Mouse (Mus musculus): ENCODE data around the gene Krtap4-13. TPM values are rescaled to one million over a fixed set of nuclear protein-coding genes. Genes with fewer than 3 reads are reported as not detected.

The Krtap4-13 gene
- total RNA-seq (2023), result not detected

DNA sequence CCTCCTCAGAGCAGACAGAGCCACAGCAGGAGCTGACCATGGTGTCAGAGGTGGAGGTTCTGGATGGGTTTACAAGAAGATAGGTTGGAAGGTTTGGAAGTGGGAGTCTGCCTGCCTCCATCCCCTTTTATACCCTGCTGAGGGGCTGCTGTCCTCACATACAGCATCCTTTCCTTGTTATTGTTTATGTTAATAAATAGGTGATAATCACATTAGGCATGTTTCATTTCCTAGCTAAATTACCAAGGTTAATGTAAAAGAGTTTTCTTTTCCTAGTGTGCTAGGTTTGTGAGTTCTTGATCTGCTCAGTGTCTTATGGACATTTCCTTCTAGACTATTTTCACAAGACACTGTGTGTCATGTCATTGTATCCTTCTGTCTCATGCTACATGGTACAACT lies at the start of gene Krtap4-13:
Gene Krtap4-13, minus strand, starts transcription at position 101 of the 400 bp plus-strand sequence.

DNA sequence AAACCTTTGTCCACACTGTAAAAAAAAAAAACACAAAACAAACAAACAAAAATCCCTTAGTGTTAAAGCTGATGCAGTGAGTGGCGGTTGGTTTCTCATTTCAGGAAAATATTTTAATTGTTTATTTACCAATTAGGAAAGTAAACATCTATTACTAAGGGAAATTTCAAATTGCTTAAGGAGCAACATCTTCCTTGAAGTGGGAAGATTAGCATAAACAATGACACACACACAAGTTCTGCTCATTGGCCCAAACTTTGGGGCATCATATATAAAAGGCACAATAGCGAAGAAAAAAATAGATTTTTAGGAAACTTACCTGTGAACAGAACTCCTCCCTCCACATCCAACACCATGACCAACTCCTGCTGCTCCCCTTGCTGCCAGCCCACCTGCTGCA lies 47.9 kb upstream of the Krtap4-13 start, which contains the start of gene Gm11568:
Gene Gm11568, plus strand, starts transcription at position 301 of the 400 bp plus-strand sequence.

DNA sequence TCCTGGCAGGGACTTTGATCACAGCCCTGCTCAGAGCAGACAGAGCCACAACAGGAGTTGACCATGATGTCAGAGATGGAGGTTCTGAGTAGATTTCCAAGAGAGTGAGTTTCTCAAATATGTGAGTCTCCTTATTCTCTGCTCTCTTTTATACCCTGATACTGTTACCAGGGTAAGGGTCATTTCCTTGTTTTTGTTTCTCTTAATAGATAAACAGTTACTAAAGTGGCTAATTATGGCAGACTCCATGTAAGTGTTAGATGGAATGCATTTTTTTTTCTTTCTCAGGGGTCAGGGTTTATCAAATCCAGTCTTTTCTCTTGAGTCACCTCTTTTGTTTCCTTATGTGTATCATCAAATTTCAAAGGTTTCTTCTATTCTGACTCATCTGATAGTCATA lies 41.8 kb upstream of the Krtap4-13 start, which contains the start of gene Krtap4-16:
Gene Krtap4-16, minus strand, starts transcription at position 101 of the 400 bp plus-strand sequence.

DNA sequence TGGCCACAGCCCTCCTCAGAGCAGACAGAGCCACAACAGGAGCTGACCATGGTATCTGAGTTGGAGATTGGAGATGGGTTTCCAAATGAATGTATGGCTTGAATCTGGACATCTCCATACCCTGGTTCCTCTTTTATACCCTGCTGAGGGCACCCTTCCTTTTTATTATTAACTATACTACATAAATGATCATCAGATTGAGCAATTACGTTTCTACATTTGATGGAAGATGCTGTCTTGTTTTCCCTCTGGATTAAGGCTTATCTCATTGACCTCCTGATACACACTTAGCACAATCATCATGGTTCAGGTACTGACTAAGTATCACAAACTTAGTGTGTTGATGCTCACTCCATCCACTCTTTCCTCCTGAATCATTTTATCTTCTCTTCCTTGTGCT lies 28.3 kb upstream of the Krtap4-13 start, which contains the start of gene 2300003K06Rik:
Gene 2300003K06Rik, minus strand, starts transcription at position 101 of the 400 bp plus-strand sequence.

DNA sequence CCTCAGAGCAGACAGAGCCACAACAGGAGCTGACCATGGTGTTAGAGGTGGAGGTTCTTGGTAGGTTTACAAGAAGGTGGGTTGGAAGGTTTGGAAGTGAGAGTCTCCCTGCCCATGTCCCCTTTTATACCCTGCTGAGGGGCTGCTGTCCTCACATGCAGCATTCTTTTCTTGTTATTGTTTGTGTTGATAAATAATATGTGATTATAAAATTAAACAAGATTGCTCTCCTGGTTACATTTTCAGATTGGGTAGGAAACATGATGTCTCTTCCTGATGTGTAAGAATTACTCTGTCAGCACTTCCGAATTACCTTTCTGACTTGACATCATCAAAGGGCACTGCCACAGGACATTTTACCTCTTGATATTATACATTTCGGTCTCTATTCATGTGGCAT lies 5.9 kb upstream of the Krtap4-13 start, which contains the start of gene Gm11564:
Gene Gm11564, minus strand, starts transcription at position 101 of the 400 bp plus-strand sequence.

DNA sequence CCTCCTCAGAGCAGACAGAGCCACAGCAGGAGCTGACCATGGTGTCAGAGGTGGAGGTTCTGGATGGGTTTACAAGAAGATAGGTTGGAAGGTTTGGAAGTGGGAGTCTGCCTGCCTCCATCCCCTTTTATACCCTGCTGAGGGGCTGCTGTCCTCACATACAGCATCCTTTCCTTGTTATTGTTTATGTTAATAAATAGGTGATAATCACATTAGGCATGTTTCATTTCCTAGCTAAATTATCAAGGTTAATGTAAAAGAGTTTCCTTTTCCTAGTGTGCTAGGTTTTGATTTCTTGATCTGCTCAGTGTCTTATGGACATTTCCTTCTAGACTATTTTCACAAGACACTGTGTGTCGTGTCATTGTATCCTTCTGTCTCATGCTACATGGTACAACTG lies 5.3 kb downstream of the Krtap4-13 start, which contains the start of gene Gm11554:
Gene Gm11554, minus strand, starts transcription at position 101 of the 400 bp plus-strand sequence.

DNA sequence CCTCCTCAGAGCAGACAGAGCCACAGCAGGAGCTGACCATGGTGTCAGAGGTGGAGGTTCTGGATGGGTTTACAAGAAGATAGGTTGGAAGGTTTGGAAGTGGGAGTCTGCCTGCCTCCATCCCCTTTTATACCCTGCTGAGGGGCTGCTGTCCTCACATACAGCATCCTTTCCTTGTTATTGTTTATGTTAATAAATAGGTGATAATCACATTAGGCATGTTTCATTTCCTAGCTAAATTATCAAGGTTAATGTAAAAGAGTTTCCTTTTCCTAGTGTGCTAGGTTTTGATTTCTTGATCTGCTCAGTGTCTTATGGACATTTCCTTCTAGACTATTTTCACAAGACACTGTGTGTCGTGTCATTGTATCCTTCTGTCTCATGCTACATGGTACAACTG lies 10.9 kb downstream of the Krtap4-13 start, which contains the start of gene Gm11569:
Gene Gm11569, minus strand, starts transcription at position 101 of the 400 bp plus-strand sequence.

DNA sequence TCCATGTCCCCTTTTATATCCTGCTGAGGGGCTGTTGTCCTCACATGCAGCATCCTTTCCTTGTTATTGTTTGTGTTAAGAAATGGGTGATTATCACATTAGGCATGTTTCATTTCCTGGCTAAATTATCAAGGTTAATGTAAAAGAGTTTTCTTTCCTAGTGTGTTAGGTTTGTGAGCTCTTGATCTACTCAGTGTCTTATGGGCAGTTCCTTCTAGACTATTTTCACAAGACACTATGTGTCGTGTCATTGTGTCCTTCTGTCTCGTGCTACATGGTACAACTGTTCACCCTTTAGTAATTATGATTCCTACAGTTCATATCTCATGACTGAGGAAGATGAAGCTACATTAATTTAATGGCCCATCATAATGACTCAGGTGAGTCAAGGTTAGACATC lies 16.3 kb downstream of the Krtap4-13 start, which contains the start of gene Gm11596:
Gene Gm11596, minus strand, starts transcription at position 101 of the 400 bp plus-strand sequence.

DNA sequence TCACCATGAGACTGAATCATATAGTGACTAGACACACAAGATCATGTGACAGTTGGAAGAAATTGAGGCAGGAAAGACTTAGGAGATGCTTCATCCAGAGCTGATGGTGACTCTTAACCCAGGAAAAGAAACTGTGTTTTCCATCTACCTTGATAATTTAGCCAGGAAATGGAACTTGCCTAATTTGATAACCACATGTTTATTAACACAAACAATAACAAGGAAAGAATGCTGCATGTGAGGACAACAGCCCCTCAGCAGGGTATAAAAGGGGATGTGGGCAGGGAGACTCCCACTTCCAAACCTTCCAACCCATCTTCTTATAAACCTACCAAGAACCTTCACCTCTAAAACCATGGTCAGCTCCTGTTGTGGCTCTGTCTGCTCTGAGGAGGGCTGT lies 24.8 kb downstream of the Krtap4-13 start, which contains the start of gene Krtap4-9:
Gene Krtap4-9, plus strand, starts transcription at position 301 of the 400 bp plus-strand sequence.

DNA sequence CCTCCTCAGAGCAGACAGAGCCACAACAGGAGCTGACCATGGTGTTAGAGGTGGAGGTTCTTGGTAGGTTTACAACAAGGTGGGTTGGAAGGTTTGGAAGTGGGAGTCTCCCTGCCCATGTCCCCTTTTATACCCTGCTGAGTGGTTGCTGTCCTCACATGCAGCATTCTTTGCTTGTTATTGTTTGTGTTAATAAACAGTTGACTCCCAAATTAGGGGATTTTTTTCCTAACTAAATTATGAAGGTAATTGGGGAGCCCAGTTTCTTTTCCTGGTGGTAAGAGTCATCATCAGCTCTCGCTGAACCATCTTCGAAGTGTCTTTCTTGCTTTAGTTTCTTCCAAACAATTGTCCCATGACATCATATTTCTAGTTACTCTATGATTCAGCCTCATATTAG lies 29.1 kb downstream of the Krtap4-13 start, which contains the start of gene Krtap4-8:
Gene Krtap4-8, minus strand, starts transcription at position 101 of the 400 bp plus-strand sequence.

DNA sequence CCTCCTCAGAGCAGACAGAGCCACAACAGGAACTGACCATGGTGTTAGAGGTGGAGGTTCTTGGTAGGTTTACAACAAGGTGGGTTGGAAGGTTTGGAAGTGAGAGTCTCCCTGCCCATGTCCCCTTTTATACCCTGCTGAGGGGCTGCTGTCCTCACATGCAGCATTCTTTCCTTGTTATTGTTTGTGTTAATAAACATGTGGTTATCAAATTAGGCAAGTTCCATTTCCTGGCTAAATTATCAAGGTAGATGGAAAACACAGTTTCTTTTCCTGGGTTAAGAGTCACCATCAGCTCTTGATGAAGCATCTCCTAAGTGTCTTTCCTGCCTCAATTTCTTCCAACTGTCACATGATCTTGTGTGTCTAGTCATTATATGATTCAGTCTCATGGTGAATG lies 36.9 kb downstream of the Krtap4-13 start, which contains the start of gene Gm11595:
Gene Gm11595, minus strand, starts transcription at position 101 of the 400 bp plus-strand sequence.

Other genes with a start within 250 kb of the Krtap4-13 start
- gene Krtap3-1, start 243.3 kb downstream of the Krtap4-13 start, total RNA-seq (2023), result not detected
- not detected for gene Krtap1-5, start 228.9 kb downstream of the Krtap4-13 start, total RNA-seq (2023)
- not detected for gene Krtap1-4, start 226.2 kb downstream of the Krtap4-13 start, total RNA-seq (2023)
- not detected for gene Krtap1-3, start 218.6 kb downstream of the Krtap4-13 start, total RNA-seq (2023)
- gene Krtap9-3, start 211.8 kb downstream of the Krtap4-13 start, total RNA-seq (2023), result not detected
- not detected for gene Gm11938, start 206.6 kb downstream of the Krtap4-13 start, total RNA-seq (2023)
- gene Gm11937, start 199.7 kb downstream of the Krtap4-13 start, total RNA-seq (2023), result not detected
- gene Krtap2-4, start 195.0 kb downstream of the Krtap4-13 start, total RNA-seq (2023), result not detected
- not detected for gene Gm11562, start 189.5 kb downstream of the Krtap4-13 start, total RNA-seq (2023)
- gene Krtap4-1, start 181.7 kb downstream of the Krtap4-13 start, total RNA-seq (2023), result not detected
- not detected for gene Krtap4-2, start 174.8 kb downstream of the Krtap4-13 start, total RNA-seq (2023)
- not detected for gene Krtap4-7, start 165.8 kb downstream of the Krtap4-13 start, total RNA-seq (2023)
- gene Gm11555, start 159.7 kb downstream of the Krtap4-13 start, total RNA-seq (2023), result not detected
- gene Gm11563, start 150.9 kb downstream of the Krtap4-13 start, total RNA-seq (2023), result not detected
- gene Krtap4-6, start 143.9 kb downstream of the Krtap4-13 start, total RNA-seq (2023), result not detected
- not detected for gene Gm14190, start 119.2 kb downstream of the Krtap4-13 start, total RNA-seq (2023)
- not detected for gene Gm14180, start 75.6 kb downstream of the Krtap4-13 start, total RNA-seq (2023)
- gene Gm11595, start 37.0 kb downstream of the Krtap4-13 start, total RNA-seq (2023), result not detected
- gene Krtap4-8, start 29.2 kb downstream of the Krtap4-13 start, total RNA-seq (2023), result not detected
- gene Krtap4-9, start 24.7 kb downstream of the Krtap4-13 start, total RNA-seq (2023), result not detected
- not detected for gene Gm11596, start 16.4 kb downstream of the Krtap4-13 start, total RNA-seq (2023)
- not detected for gene Gm11569, start 11.0 kb downstream of the Krtap4-13 start, total RNA-seq (2023)
- not detected for gene Gm11554, start 5.4 kb downstream of the Krtap4-13 start, total RNA-seq (2023)
- gene Gm11564, start 5.8 kb upstream of the Krtap4-13 start, total RNA-seq (2023), result not detected
- not detected for gene 2300003K06Rik, start 28.2 kb upstream of the Krtap4-13 start, total RNA-seq (2023)
- gene Krtap4-16, start 41.7 kb upstream of the Krtap4-13 start, total RNA-seq (2023), result not detected
- not detected for gene Gm11568, start 48.0 kb upstream of the Krtap4-13 start, total RNA-seq (2023)
- not detected for gene Gm11559, start 54.6 kb upstream of the Krtap4-13 start, total RNA-seq (2023)
- not detected for gene Krtap9-1, start 63.5 kb upstream of the Krtap4-13 start, total RNA-seq (2023)
- not detected for gene Gm11567, start 69.3 kb upstream of the Krtap4-13 start, total RNA-seq (2023)
- not detected for gene Krtap31-1, start 98.0 kb upstream of the Krtap4-13 start, total RNA-seq (2023)
- gene Gm11565, start 104.9 kb upstream of the Krtap4-13 start, total RNA-seq (2023), result not detected
- not detected for gene Krtap31-2, start 126.4 kb upstream of the Krtap4-13 start, total RNA-seq (2023)
- gene Krtap9-5, start 138.6 kb upstream of the Krtap4-13 start, total RNA-seq (2023), result not detected
- gene Krtap29-1, start 169.2 kb upstream of the Krtap4-13 start, total RNA-seq (2023), result not detected
- gene Krtap16-1, start 176.7 kb upstream of the Krtap4-13 start, total RNA-seq (2023), result not detected
- not detected for gene Krtap17-1, start 184.1 kb upstream of the Krtap4-13 start, total RNA-seq (2023)
- not detected for gene Krt33a, start 206.3 kb upstream of the Krtap4-13 start, total RNA-seq (2023)
- not detected for gene Krt33b, start 220.0 kb upstream of the Krtap4-13 start, total RNA-seq (2023)
- gene Krt34, start 231.7 kb upstream of the Krtap4-13 start, total RNA-seq (2023), result not detected
- not detected for gene Krt31, start 240.7 kb upstream of the Krtap4-13 start, total RNA-seq (2023)